Mouse (Mus musculus) adipocyte (in vitro differentiated cells): ENCODE results near the gene Nipal3.

Source experiments
- DNase-seq: peaks from one replicate; pipeline ENCODE4 v3.0.0-alpha.2; 2016; ENCODE audit warnings: low spot score

Gene Nipal3

DNA sequence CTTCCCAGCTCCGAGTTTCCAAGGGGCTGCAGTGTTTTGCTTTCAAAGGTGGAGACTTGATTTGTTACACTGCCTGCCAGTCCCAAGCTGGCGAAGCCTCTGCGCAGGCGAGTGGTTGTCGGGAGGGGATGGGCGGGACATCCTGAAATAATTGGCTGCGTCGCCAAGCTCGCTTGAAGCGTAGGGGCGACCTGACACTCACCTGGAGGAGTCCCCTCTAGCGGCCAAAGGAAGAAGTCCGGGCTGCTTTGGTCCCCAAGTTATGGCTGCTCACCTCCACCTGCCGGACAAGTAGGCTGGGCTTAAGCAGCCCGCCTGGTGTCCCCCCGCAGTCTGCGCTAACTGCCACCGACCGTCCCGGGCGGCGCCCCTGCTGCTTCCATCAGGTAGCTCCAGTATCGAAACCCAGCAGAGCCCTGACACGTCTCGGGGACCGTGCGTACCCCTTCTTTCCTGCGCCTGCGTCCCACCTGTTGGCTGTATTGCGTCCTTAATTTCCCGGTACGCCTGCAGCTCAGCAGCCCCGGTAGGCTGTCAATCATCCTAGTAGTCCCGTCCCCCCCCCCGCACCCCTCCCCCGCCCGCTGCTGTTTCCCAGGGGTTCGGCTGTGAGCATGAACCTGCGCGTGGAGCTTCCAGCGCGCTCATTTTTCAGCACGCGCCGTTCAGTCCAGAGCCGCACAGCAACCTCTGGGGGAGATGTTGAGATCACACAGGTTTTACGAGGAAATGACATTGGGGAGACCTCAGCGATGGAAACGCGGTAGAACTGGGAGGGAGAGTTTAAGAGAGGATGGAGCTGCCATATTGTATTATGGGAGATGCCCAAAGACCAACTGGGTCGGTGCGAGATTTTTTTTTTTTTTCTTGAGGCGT is at the start of gene Nipal3, which contains the start of gene Stpg1:
Nipal3 (minus strand) TSS at position 518 of the 876 bp plus-strand sequence.
Stpg1 (plus strand) TSS at position 270 of the 876 bp plus-strand sequence.
- peak; percentile 72 for DNase-seq

GRCm38 (mm10) chr4:135544284-135544683 is 49.4 kb upstream of the Nipal3 start:
- DNase-seq, result no peak

- DNase-seq, result no peak
These were observed 45.2 kb upstream of the Nipal3 start for GRCm38 (mm10) chr4:135540057-135540456.

DNA sequence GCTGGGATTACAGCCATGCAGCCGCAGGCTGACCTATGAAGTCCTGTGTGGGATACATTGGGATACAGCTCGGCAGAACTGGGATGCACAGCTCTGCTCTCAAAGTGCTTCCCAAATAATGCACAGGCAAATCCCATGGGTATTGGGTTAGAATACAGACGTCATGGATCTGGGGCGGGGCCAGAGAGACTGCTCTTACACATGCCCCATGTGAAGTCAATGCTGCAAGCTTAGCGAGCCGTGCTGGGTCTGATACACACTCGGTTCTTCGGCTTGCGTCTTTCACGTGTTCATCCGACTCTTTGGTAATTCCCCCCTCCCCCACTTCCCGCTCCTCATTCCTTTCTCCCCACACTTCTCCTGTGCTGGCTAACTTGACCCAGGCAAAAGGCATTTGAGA is 44.2 kb upstream of the Nipal3 start:
- DNase-seq, result no peak

DNA sequence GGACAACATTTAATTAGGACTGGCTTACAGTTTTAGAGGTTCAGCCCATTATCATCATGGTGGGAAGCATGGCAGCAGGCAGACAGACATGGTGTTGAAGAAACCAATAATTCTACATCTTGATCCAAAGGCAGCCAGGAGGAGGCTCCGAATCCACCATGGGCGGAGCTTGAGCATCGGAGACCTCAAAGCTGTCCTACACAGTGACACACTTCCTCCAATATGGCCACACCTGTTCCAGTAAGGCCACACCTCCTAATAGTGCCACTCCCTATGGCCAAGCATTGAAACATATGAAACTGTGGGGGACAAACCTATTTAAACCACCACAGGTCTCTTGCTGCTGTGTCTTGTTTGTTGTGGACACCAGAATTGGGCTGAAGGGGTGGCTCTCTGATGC is 40.2 kb upstream of the Nipal3 start:
- DNase-seq, result no peak

GRCm38 (mm10) chr4:135533001-135533400 is 38.2 kb upstream of the Nipal3 start:
- DNase-seq, result no peak

DNA sequence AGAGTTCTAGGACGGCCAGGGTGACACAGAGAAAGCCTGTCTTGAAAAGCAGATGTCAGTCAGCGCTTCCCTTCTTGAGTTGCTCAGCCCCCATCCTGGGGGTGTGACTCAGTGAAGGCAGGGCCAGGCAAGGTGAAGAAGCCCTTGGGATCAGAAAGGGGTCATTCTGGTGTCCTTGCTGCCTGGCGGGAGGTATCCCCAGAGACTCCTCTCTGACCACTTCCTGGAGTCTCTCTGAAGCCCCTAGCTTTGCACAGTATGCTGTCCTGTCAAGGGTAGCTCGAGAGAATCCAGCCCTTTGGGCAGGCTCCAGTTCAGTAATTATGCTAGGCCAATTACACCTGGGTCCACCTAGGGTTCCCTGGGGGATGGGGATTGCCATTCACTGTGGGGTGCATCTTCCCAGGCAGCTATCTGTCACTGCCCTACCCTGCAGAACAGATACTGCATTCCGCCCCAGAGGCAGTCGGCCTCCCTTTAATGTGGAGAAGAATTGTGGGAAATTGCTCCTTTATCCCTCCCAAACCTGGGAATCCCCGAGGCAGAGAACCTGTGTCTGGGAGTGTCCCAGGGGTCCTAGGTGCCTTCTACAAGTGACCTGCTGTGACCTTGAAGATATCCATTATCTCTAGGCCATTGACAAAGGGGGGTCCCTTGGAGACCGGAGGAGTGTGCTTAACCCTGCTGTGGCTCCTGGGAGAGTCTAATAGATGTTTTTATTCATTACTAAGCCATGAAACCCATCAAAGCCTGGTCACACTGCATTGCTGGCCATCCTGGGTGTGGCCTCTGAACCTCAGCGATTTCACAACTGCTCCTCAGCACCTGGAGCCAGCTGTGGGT is 37.2 kb upstream of the Nipal3 start:
- DNase-seq, result no peak

DNA sequence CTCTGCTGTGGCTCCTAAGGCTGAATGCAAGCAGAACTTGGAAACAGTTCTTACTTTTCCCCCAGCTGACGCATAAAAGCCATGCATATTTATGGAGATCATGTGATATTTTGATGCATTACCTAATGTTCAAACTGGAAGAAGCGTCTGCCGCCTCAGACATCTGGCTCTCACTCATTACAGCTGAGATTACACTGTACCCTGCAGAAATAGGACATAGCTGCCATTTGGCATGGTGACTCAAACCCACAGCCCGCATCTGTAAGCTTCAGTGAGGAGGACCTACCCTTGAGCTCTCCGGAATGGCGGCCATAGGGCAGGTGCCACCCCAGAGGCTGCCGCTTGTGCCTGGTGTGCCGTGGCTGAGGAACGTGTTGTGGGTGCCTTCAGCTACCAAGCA is 36.4 kb upstream of the Nipal3 start:
- no peak for DNase-seq

DNA sequence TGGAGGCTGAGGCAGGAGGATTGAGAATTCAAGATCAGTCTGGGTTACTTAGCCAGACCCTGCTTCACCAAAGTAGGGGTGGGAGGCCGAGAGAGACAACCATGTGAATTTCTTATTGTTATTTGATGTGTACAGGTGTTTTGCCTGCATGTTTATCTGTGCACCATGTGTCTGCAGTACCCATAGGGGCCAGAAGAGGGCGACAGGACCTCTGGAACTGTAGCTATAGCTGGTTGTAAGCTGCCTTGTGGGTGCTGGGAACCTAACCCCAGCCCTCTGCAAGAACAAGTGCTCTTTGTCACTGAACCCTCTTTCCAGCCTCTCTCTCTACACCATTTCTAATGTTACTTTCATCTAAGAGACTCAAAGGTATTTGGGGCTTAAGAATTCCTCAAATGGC is 35.4 kb upstream of the Nipal3 start:
- DNase-seq, result no peak

GRCm38 (mm10) chr4:135526039-135526710 is 31.3 kb upstream of the Nipal3 start:
- no peak for DNase-seq

DNA sequence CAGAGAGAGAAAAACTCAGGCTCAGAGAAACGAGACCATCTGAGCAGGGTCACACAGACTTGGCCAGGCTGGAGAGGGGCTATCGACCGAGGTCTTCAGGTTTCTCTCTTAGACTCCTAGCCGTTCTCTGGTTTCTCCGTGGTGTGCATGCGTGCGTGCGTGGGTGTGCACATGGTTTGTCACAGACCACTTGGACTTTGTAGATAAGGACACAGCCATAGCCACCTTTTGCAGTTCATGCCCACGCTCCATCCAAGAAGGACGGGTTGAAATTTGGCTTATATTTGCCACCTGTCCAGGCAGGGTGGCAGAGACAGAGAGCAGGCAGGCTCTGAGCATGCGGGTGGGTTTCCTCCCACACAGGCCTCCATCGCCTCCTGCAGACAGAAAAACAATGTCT is 30.2 kb upstream of the Nipal3 start:
- DNase-seq, result no peak

DNA sequence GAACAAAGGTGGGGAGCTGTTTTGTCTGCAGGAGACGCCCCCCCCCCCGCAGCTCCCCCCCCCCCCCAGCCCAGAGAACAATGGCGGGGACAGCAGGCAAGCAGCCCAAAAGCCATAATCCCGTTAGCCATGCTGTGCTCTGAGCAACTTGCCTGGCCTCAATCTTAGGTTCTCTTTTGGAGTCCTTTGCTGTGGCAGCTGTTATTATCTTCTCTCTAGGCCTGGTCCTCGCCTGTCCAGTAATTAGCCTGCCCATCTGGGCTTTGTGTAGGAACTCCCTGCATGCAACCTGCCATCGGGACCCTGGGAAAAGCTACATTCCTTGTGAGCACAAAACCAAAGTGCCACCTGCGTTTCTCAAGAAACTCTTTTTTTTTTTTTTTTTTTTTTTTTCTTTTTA is 29.1 kb upstream of the Nipal3 start:
- DNase-seq, result no peak

- DNase-seq, result no peak
These were observed 25.6 kb upstream of the Nipal3 start for GRCm38 (mm10) chr4:135520421-135520820.

GRCm38 (mm10) chr4:135518135-135518534 is 23.3 kb upstream of the Nipal3 start:
- DNase-seq, result peak; percentile 42

DNA sequence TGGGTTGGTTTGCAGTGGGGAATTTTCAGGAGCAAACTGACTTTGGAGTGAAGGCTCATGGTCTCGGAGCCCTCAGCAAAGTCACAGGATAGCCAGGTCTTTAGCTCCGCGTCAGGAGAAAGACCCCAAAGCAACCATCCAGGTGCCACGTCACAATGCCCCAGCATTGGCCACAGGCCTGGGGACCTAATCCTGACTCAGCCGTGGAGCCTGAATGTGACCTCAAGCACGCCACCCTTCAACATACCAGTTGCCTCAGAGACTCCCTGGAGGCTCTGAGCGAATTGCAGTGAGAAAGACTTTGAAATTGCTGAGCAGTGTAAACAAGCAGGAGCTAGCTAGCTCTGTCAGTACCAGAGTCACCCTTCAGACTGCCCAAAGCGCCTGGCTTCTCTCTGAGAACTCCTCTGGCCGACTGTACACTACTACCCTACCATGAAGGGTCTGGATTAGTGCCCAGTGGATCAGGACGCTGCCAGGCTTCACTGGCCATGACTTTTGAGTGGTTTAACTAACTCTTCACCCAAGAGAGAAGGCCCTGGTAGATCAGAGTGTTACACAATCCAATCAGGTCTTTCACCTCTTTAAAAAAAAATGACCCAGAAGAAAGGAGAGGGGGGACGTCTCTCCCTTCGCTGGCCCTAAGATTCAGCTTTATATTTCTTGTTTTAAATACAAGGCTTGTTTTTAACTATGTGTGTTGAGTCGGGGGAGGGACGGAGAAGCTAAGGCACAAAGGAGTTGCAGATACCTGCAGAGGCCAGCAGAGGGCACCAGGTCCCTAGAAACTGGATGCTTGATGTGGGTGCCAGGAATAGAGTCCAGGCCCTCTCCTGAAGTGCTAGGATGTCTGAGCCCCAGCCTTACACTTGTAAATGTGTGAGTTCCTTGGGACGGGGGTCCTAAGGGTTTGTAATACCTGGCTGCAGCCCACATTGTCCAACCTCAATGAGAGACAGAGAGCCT is 21.8 kb upstream of the Nipal3 start:
- peak; percentile 93 for DNase-seq

DNA sequence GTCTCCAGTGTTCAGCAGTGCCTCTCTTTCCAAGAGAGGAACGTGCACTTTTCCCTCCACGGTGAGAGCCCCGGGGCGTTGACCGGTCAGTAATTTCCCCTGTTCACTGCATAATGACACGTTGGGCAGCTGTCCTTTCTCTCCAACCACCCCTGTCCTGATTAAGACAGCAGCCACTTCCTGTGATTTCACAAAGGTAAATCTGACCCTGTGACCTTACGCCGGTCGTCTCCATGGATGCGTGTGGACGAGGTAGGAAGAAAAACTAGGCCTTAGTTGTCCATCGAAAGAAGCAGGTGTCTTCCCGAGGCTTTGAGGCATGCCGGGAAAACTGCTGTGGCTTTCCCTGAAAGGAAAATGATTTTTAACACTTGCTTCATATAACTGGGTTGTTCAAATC is 20.1 kb upstream of the Nipal3 start:
- no peak for DNase-seq

DNA sequence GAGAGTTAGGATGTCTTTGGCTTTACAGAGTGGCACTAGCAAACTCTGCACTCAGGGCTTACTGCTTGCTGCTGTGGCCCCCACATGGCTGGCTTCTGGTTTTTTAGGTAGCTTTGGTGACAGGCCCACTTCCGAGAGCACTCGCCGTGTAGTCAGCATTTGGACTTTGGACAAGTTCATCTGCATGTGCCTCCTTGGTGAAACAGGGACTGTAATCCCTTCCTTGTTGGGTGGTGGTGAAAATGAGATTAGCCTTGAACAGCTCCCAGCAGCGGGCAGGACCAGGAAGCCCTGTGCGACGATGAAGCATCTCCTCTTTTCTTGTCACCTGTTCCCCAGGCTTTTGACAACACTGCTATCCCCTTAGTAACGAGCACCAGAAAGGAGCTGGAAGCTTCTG is 19.0 kb upstream of the Nipal3 start:
- DNase-seq, result no peak

DNA sequence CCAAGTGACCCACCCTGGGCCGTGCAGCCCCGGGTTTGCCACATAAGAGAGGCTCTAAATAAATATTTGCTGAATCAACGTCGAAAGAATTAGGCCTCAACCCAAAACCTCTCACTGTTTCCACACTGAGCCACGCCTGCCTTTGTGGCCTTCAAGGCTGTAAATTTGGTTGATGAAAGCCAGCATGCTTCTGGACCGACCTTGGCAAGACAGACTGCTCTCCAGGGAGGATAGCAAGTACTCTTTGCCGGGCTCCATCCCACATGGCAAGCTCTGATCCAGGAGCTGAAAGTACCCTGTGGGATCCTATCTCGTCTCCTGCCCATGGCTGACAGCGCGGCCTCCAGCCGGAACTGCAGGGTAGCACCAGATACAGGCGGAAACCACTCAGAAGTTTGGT is 14.7 kb upstream of the Nipal3 start:
- no peak for DNase-seq

DNA sequence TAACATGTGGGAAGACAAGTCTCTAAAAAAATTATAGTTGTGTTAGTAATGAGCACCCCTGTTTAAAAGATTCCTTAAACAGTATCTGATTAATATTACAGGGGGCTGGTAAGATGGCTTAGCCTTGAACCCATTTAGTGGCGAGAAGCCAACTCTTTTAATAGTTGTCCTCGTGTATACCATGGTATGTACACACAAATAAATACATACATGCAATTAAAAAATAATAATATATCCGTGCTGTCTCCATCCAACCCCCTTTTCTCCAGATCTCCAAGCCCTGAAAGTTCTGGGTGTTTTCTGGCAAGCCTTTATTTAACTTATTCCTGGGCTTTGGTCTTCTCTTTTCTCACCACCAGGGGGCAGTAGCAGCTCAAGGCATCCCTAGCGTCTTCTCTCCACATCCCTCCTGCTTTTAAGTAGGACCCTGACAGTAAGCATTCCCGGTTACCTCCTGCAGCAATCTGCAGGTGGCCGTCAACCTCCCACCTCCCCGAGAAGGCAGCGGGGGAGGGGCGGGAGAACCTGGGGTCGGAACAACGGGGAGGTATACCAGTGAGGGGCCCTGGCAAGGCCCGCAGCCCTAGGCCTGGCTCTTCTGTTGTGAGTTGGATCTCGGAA is 13.7 kb upstream of the Nipal3 start:
- DNase-seq, result peak; percentile 87

GRCm38 (mm10) chr4:135507547-135508350 is 12.9 kb upstream of the Nipal3 start:
- DNase-seq, result peak; percentile 27
